Mouse (Mus musculus) right cerebral cortex, adult 2 months (tissue): ENCODE measurements around the gene 4921501E09Rik.
"Not testable (repeated sequence)": the region's sequence is repeated elsewhere in the genome, so short reads cannot be mapped to it uniquely, and the experiment has no call there.

Source experiments
- DNase-seq, 2 experiments: peaks; one replicate each; pipeline ENCODE4 v3.0.0; 2021 to 2022; ENCODE audit warnings: low spot score in 2 of 2

The 4921501E09Rik gene

DNA sequence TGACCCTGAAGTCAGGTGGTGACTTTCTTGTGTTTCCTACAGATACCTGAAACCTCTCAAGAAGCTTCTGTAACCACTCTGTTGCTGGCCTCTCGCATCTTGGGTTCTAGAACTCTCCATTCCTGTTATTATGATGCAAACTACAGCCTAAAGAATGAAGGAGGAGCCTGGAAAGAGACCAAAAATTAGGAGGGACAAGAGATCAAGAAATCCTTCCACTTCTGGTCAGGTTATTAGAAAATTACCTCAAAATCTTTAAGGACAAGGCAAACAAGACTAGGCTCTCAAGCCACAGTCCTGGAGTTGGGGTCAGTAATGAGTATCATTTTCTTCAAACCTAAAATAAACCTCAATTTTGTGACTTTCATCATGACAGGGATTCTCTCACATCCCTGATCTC, at the start of gene 4921501E09Rik:
Gene 4921501E09Rik, minus strand, starts transcription at position 101 of the 400 bp plus-strand sequence.
- no peak for DNase-seq

DNA sequence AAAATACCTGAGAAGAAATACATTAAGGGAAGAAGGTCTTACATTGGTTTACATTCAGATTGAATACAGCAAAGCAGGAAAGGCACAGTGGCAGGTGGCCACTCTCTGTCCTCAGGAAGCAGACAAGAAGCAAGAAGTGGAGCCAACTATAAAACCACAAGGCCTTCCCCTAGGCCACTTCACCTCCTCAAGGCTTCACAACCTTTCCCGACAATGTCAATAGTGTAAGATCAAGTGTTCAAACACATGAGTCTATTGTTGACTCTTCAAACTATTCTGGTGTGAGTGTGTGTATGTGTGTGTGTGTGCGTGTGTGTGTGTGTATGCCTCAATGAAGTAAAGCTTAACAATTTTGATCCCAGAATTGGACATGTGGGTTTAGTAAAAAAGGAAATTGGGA, 29.5 kb upstream of the 4921501E09Rik start:
- DNase-seq: no peak

DNA sequence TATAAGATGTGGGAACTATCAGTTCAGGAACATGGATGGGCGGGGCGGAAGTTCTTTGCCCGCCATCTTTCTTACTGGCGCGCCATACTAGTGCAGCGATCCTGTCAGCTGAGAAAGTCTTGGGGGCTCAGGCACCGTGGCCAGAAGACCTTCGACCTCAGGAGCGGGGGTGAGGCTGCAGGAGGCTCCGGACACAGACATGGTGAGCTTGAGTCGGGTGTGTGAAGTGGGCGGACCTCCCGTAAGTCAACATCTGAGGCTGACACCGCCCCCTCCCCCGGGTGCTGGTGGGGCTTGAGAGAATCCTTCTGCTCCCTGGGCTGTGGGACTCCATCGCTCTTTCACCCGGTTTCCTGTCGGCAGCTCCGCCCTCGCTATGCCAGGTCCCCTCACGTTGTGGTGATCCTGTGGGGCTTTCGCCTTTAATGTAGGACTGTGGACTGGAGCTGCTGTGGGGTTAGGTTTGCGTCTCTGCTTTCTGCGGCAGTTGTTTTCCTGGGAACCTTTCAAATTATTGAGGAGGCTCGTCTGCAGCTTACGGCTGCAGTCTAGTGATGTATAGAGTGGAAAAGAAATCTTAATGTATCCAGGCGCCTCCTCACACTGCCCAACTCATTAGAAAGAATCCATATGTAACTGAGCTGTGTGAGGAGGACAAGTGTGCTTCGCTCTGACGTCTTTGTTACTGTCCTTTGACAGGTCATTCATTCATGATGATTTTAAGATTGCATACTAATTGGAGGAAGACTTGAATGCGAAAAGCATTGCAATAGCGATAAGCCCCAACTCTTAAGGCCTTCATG, 24.7 kb upstream of the 4921501E09Rik start:
- DNase-seq: peak; percentile 84 to 92

DNA sequence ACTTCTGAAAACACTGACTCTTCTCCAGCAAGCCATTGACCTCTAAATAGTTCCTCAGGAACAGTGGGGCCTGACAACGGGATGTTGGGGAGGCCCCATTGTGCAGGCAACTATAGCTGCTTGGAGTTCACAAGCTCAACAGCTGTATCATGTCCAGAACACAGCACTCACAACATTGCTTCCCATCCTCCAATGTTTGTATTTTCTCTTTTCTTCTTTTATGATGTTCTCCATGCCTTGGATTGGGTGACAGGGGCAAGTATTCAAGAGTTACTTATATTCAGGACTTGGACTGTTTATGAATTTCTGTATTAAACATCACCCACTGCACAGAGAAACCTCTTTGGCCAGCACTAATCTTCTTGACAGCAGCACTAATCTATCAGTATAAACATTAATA, 23.8 kb upstream of the 4921501E09Rik start:
- no peak for DNase-seq

DNA sequence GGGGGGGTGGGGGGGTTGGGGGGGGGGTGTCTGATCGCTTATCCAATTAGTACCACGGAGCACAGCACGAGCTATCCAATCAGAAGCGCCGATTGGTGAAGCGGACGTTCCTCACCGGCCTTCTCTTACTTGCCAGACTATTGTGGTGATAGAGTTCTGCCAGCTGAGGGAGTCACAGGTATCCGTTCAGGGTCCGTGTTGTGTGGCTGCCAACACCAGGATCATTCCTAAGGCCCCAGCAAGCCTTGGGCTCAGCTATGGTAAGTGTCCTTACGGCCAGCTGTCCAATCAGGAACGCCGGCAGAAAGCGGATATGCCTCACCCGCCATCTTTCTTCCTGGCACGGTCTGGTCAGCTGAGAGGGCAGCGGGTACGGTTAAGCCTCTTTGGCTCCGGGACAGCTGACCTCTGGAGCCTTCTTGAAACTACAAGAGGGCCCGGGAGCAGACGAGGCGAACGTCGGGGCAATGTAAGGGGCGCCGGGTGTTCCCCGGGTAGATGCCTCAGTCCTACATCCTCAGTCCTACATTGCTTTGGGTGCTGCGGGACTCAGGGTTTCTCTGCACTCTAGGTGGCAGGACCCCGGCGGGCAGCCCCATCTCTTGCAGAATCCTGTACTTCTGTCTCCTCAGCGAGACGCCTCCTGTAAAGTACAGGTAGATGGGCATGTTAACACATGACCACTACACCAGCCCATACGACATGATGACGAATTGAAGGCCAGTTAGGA, 21.5 kb upstream of the 4921501E09Rik start, which contains the start of gene Zfp563:
Gene Zfp563, plus strand, starts transcription at position 91 of the 730 bp plus-strand sequence.
- DNase-seq: peak; percentile 95 to 98

DNA sequence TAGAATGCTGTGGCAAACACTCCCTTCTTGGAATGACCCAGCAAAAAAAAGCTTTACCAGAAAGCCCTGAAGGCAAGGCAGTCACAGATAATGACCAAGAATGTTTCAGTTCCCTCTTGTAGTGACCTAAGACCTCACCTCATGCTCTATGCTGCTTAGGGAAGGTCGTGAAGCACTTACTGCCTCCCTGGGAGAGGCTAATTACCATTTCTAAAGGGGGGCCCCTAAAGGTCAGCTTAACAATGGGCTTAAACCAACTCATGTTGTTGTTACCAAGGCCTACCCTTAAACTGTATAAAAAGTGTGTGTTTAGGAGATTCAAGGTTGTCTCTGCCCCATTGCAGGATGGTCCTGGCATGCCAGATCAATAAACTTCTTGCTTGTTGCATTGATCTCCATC, 4.9 kb downstream of the 4921501E09Rik start:
- DNase-seq: no peak

DNA sequence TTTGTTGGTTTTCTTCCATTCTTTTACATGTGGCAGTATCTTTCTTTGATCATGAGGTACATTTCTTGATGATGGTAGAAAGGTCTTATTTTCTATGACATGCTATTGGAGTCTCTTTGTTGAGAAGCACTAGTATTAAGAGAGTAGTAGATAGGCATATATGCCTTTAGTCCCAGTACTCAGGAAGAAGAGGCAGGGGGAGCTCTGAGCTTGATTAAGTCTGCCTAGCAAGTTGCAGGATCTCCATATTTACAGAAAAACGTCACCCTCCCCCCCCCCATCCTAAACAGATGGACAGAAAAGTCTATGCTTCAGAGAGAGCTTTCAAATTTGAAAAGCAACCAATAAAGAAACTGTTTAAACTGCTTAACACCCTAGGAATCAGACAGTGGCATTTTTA, 9.1 kb downstream of the 4921501E09Rik start:
- DNase-seq: no peak

DNA sequence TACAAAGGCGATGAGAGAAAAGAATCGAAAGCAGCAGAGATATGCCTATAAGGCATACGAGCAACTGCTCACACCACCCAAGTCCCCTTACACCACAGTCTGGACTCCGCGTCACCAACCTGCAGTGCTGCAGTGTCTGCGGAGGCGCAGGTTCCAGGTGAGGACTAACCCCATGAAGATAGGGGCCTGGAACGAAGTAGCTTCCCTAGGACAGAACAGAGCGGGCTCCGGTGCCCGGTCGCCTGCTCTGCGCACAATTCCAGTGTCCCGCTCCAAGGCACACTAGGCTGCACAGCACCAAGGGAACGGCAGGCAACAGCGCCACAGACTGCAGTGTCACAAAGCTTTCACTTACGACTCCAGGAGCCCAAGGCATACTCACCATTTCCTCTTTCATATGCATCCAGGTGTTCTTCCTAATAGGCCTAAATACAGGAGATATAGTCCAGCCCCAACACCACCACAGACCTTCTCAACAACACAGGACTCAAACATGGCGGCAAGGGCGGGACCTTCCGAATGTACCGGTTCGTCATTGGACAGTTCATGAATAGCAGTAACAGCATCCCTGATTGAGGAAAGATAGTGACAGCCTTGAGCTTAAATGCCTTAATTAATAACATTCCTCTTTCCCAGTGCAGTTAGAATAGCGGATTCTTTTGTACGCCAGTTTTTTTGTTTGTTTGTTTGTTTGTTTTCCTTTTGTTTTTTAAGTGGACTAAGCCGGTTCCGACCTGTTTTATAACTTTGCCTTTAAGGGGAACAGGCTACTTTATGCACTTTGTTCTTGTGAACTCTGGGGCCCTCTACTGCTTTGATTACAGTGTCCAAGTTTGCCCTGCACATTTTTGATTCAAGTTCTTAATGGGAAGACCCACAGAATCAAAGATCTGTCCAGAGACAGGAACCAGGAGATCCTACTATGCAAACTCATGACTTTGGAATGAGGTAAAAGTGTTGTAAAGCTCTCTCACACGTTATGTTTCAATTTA, 34.7 kb downstream of the 4921501E09Rik start, which contains the start of gene Zfp763:
Gene Zfp763, minus strand, starts transcription at position 503 of the 992 bp plus-strand sequence.
- DNase-seq: peak; percentile 83 to 92

DNA sequence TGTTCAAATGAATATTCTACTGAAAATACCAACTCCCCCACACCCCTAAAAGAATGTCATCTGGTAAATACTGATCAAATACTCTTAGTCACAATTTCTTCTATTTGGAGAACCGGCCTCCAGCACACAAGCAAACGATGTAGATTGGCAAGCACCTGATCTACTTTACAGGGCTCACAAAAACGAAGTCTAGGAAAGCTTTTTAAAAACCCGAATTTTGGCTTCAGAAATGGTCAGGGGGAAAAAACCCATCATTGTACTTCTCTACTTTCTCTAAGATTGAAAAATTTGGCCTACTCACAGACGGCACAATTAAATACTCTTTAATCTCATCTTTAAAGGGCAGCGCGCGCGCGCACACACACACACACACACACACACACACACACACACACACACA, 35.5 kb downstream of the 4921501E09Rik start:
- no peak for DNase-seq

DNA sequence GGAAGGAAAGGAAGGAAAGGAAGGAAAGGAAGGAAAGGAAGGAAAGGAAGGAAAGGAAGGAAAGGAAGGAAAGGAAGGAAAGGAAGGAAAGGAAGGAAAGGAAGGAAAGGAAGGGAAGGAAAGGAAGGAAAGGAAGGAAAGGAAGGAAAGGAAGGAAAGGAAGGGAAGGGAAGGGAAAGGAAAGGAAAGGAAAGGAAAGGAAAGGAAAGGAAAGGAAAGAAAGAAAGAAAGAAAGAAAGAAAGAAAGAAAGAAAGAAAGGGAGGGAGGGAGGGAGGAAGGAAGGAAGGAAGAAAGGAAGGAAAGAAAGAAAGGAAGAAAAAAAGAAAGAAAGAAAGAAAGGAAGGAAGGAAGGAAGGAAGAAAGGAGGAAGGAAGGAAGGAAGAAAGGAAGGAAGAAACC, 47.4 kb downstream of the 4921501E09Rik start:
- not testable (repeated sequence) for DNase-seq
